Mouse (Mus musculus) retina, postnatal 7 days (tissue): ENCODE data around the gene Itpkb.
"Not testable (repeated sequence)": the region's sequence is repeated elsewhere in the genome, so short reads cannot be mapped to it uniquely, and the experiment has no call there.

Source experiments
- DNase-seq: peaks from one replicate; pipeline ENCODE4 v3.0.0-alpha.2; 2012; ENCODE audit warnings: low read depth, low spot score

Gene Itpkb

DNA sequence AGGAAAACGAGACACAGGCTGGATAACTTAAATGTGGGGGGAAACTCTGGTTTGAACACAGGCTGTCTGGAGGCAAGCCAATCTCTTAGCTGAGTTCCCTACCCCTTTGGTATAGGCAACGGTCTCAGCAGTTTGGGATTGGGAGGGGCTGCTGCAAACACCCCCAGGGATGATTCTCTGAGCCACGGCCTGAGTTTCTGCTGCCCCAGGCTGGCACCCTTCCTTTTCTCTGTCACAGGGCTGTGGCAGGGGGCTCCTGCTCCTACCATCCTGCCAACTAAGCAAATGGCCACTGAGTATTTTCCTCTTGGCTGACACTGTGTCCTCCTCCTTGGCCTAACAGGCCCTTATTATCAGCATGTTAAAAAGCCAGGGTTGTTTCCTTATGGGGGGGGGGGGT, 37.3 kb downstream of the Itpkb start:
- DNase-seq, result no peak

GRCm38 (mm10) chr1:180368112-180368511, 37.8 kb downstream of the Itpkb start:
- no peak for DNase-seq

DNA sequence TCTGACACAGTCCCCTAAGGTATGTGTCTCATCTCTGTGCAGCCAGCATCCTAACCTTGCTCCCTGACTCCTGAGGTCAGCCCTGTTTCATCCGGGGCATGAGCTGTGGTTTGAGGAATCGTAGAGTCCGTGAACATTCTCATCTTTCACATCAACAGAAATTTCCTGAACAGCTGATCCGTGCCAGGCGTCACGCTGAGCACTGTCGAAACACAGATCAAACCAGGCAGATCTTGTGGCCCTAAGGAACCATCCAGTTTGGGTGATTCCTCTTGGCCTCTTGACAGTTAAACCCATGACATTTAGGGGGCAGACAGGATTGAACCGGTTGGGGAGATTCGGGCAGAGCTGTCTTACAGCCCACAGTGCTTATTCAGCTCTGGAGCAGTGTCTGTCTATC, 38.4 kb downstream of the Itpkb start:
- DNase-seq, result no peak

DNA sequence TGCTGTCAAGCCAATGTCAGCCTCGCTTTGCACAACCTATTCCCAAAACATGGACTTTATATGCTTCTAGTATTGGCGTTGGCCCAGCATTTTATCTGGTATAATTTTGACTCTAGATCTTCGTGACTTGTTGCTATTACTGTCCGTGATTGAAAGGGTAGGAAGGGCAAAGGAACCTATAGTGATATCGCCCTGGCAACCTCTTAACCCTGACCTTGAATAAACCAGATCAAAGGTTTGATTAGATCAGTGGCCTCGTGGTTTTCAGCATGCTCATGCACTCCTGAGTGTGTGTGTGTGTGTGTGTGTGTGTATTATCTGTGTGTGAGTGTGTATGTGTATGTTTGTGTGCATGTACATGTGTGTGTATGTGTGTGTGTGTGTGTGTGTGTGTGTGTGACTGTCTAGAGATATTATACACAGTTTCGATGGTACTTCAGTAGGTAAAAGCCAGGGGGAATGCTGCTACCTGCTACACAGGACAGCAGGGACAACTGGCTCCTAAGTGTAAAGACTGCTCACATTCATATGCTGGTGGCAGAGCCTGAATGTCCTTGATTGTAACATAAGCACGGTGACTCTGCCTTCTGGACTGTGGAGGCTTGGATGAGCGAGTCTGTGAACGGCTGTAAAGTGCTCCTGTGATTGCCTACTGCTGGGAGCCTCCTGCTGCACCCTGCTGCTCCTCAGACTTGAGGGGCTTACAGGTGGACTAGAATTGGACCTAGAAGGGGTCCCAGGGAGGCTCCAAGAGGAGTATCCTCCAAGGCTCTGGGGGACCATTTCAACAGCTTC, 40.8 kb downstream of the Itpkb start:
- DNase-seq, result no peak

DNA sequence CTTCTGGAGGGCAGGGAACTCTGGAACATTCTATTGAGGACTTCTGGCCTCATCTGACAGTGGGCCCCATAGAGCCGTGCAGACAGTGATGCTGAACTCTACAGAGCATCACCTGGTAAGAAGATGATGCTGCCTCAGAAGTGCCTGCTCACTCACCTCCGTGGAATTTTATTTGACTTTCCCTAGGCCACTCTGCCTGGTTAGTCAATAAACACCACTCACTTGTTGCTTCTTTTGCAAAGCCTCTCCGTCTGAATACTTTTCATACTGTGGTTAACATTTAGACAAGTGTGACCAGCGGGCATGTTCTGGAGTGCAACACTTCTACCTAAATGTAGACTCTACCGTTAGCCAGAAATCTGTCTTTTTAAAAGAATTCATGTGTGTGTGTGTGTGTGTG, 42.0 kb downstream of the Itpkb start:
- DNase-seq, result not testable (repeated sequence)

DNA sequence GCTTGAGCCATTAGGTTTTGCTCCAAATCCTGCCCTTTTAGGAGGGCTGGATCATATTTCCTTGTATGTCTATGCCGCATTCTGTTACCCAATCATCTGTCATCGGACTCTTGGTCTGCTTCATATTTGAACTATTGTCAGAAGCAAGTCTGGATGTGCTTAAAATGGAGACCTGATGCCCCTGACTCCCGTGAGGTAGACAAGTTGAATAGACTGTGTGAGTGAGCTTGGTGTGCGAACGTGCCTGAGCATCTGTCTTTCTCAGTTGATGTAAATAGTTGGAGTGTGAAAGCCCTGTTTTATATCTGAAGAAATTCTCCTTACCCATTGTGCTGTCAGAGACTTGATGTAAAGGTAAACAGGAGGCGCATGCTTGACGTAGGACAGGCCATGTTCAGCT, 46.3 kb downstream of the Itpkb start:
- DNase-seq, result no peak

DNA sequence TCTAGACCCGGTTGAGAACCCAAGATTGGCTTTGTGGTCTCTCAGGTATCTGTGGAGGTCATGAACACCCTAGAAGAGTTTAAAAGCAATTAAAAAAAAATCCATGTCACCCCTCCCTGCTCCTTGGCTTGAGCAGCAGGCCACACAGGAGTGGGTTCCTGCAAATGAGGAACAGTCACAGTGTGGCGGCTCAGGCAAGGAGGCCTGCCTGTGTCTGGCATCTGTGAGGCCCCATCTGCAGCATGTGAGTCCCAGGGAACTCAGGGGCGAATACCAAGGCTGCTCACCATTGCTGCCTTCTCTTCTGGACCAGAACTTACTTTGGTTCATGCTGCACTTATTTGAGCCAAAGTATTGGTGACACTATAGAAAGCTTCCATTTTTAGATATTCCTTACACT, 49.3 kb downstream of the Itpkb start:
- DNase-seq, result no peak

GRCm38 (mm10) chr1:180382358-180382757, 52.1 kb downstream of the Itpkb start:
- no peak for DNase-seq

GRCm38 (mm10) chr1:180383884-180384283, 53.6 kb downstream of the Itpkb start:
- DNase-seq, result no peak

GRCm38 (mm10) chr1:180384486-180384885, 54.2 kb downstream of the Itpkb start:
- no peak for DNase-seq

DNA sequence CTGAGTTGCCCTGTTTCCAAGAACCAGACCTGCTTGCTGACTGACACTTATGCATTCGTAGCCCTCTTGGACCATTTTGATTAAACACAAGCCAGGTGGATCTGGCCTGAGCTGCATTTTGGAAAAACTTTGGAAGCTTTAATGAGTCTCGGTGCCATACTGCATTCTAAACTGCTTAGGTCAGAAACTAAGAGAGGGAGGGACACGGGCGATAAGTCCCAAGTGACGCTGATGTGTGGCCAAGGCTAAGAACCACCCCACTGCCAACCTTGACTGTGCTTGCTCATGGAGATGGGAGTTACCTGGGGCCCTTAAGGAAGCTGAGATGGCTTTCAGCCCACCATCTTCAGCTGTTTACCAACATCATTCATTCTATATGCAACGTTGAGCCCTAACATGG, 55.0 kb downstream of the Itpkb start:
- no peak for DNase-seq

DNA sequence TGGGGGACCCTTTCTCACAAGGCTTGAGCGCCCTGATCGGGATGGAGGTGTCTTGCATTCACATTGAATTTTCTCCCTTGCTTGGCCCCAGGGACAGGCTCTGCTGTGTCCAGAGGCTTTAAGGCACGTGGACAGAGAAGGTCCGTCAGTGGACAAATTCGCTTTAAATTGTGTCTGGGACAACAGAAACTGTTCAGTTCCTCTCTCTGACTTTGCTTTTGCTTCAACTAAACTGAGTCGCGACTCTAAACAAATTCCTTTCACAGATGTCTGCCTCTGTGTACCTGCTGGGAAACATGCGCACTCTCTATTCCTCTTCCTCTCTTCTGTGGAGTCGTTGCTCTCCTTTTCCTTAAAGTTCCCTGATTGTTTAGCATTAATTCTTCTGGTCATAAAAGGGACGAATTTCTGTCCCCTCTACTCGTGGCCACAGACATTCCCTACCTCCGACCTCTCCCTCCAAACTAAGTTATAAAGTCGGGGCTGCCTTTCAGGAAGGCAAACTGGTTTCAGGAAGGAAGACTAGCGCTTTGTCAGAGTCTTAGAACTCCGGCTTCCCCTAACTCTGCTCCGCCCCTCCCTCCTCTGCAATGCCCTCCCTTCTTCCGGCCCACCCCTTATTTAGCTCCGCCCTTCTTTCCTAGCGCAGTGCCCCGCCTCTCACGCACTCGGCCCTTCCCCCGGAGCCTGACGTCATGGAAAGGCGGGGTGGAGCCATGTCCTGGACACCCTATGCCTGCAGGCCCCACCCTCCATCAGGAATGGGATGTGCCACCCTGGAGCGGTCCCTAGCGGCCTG, 56.9 kb downstream of the Itpkb start:
- DNase-seq, result peak; percentile 94

DNA sequence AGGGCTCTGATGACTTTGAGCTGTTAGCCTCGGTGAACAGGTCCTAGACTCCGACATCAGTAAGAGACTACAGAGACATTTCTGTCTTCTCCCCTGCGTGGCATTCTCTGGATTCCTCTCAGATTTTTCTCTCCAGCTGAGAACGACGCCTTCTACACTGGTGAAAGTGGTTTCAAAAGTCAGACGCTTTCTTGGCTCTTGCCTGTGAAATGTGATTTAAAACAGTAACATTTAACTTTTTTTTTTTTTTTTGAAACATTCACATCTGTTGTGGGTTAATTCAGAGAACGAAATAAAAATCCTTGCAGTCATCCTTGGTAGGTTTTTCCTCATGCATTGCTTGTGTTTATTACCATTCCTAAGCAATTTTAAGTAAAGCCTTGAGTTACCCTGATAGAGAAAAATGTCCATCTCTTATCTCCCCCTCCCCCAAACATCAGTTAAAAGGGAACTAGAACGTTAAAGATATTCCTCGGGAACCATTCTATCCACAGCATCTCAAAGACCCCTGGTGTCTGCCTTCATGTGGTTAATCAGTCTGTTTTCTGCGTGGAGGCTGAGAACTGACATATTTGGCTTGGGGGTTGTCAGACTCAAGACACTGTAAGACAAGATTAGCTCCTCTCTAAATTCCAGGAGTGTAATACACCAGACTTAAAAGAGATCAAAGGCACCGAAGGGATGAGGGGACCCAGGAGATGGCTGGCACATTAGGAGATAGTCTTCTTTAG, 57.6 kb downstream of the Itpkb start:
- no peak for DNase-seq

DNA sequence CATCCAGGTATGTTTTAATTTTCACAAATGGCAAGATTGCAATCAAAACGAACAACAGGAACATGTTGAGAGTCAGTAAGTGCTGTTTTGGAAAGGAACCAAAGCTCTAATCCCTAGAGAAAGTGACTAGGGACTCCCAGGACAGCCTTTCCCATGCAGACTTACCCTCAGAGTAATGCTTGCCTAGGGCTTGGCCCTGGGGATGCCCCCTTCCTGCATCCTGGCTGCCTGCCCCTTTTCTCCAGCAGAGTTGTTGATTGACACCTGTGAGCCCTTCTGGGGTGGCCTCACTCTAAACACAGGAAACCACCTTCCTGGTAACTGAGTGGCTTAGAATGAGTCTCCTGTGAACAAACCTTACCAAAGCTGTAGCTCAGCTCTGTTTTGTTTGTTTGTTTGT, 58.2 kb downstream of the Itpkb start:
- DNase-seq, result no peak

DNA sequence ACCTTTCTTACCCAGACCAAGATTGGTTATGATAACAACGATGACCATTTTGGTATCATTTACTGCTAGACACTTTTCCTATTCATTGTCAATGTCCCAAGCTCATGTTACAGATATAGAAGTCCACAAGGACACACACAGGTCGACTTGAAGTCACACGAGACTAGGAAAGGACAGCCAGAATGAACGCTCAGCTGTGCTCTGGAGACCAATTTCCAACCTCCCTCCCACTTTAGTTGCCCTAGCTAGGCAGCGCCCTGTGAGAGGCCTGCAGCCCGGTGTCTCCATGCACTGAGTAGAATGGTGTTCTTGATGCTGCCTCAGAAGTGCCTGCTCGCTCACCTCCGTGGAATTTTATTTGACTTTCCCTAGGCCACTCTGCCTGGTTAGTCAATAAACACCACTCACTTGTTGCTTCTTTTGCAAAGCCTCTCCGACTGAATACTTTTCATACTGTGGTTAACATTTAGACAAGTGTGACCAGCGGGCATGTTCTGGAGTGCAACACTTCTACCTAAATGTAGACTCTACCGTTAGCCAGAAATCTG, 59.0 kb downstream of the Itpkb start:
- not testable (repeated sequence) for DNase-seq

GRCm38 (mm10) chr1:180390321-180390731, 60.0 kb downstream of the Itpkb start:
- DNase-seq, result no peak

GRCm38 (mm10) chr1:180390746-180391574, 60.7 kb downstream of the Itpkb start:
- no peak for DNase-seq

DNA sequence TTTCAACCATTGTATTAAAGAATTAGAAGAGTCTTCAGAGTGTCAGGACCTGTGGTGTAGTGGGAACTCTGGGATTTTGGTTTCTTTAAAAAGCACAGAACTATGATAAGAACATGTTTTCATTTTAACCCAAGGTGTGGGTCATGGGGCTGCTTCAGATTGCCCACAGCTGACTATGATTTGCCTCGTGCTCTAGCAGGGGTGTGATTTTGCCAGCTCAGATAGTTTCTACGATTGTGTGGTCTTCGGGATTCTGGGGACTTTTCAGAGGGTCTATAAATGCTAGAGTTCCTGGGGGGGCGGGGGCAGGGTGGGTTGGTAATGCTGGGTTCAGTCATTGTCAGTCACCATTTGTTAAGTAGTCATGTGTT, 61.3 kb downstream of the Itpkb start:
- DNase-seq, result no peak

DNA sequence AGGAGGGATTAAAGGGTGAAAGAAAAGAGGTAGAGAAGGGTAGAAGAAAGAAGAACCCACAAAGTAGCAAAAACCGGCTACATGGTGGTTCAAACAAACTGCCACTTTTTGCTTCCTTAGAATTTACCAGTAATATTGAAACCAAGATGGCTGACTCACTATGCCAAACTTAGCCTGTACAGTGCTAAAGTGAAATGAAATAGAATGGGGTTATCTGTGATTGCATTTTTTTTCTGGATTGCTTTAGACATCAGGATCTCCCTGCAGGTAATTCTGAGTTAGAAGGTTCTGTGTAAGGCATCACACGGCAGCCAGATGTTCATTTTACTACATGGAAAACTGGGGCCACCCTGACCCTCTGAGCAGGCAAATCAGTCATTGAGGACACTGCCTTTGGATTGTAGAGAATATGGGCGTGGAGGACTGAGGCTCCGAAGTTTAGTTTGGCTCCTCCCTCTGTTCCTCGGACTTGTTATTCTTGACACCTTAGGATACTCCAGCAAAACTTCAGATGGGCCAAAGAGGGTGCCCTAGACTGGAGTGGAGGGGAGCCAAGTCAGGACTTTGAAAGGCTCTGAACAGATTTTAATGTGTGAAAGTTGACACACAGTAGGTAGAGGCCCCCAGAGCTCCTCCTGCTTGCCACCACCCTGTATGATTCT, 62.0 kb downstream of the Itpkb start:
- DNase-seq, result no peak

GRCm38 (mm10) chr1:180393017-180393797, 62.9 kb downstream of the Itpkb start:
- DNase-seq, result no peak
